Mouse (Mus musculus): ENCODE measurements around the gene Tcirg1. TPM values are rescaled to one million over a fixed set of nuclear protein-coding genes. Genes with fewer than 3 reads are reported as not detected.

Tcirg1 gene
- polyA plus RNA-seq, 1 experiment from 2014 or later = 56.8 TPM

DNA sequence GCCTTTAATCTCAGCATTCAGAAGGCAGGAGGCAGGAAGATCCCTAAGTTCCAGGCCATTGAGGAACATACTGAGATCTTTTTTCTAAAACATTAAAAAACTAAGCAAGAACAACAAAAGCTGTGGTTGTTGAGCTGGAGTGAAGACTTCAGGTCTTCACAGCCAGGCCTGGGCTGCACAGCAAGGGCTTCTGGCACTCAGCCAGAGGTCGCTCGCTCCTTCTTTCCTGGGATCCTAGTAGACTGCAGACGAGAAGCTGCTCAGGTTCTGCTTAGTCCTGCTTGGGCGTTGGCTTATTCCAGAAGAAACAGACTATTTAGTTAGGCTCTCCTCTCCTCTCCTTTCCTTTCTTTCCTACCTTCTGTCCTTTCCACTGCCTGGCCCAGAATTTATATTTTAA, 34.6 kb downstream of the Tcirg1 start:
- Histone ChIP-seq H3K4me3 (ENCODE audit: low read length) (no peak overlapping the region), H3K4me1 (replicated peaks; ENCODE audit: control insufficient read depth, insufficient read depth, low read length) (peaks cover 4% of the 10 kb centered on the region), H3K27me3 (ENCODE audit: control insufficient read depth, insufficient read depth, low read depth, low read length) (no peaks in the 10 kb centered on the region), H3K9ac (ENCODE audit: low read length) (no peak overlapping the region), H3K9me3 (ENCODE audit: control insufficient read depth, low read length) (no peaks in the 10 kb centered on the region), H3K27ac (ENCODE audit: low read length) (no peak overlapping the region), H3K36me3 (ENCODE audit: control insufficient read depth, insufficient read depth, low read length) (no peaks in the 10 kb centered on the region), H3K4me2 (ENCODE audit: low read depth, low read length) (no peak overlapping the region)
- 54% methylated on average over 4 of the region's 4 CpGs for whole genome bisulfite sequencing
- ATAC-seq (ENCODE audit: low read depth) = no peak; the same call in 1 of the 2 replicates

DNA sequence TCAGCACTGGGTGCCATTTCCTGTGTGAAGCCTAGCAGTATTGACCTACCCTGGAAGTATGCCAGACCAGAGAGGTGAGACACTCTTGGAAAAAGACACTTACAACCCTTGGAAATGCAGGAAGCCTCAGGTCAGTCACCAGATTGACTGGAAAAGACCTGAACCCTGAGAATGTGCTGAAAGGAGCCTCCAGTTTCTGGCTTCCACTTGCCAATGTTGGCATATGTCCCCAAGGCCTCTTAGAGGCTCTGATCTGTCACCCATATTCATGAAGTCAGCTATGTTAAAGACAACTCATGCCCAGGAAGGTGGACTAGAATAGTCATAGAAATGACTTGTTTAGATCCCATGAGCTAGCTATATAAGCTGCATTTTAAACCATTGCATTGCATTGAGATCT, 35.5 kb downstream of the Tcirg1 start:
- H3K4me2 ChIP-seq (ENCODE audit: low read depth, low read length) = no peak overlapping the region
- H3K36me3 ChIP-seq (ENCODE audit: control insufficient read depth, insufficient read depth, low read length) = 0 out of 2 replicates have a peak, but pooled peaks cover 2% of the 10 kb centered on the region
- no peaks in the 10 kb centered on the region for H3K9me3 ChIP-seq (ENCODE audit: control insufficient read depth, low read length)
- H3K4me3 ChIP-seq (ENCODE audit: low read length) = no peak overlapping the region
- ATAC-seq (ENCODE audit: low read depth) = no peak
- no peak overlapping the region for H3K27ac ChIP-seq (ENCODE audit: low read length)
- H3K27me3 ChIP-seq (ENCODE audit: control insufficient read depth, insufficient read depth, low read depth, low read length) = no peaks in the 10 kb centered on the region
- H3K4me1 ChIP-seq (replicated peaks; ENCODE audit: control insufficient read depth, insufficient read depth, low read length) = peaks cover 4% of the 10 kb centered on the region
- H3K9ac ChIP-seq (ENCODE audit: low read length) = no peak overlapping the region

DNA sequence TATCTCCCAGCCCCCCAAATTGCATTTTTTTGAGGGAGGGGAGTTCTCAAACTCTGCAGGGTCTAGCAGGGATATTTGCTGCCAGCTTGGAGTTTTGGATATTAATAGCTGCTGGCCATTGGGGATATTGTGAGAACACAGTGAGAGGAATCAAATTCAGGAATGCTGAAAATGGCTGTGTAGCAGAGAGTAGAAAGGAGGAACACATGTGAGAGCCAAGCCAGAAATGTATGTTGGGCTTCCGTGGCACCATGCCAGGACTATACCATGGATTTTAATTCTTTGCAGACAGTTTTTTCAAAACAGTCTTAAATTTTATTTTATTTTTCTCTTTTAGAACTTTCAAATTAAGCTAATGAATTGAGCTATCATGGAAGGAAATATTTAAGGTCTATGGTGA, 38.6 kb downstream of the Tcirg1 start:
- H3K4me1 ChIP-seq (replicated peaks; ENCODE audit: control insufficient read depth, insufficient read depth, low read length) = peaks cover 4% of the 10 kb centered on the region; the same call in 1 of the 2 replicates
- H3K4me3 ChIP-seq (ENCODE audit: low read length) = no peak overlapping the region
- ATAC-seq (ENCODE audit: low read depth) = no peak
- no peaks in the 10 kb centered on the region for H3K27me3 ChIP-seq (ENCODE audit: control insufficient read depth, insufficient read depth, low read depth, low read length)
- no peak overlapping the region for H3K27ac ChIP-seq (ENCODE audit: low read length)
- no peak overlapping the region for H3K4me2 ChIP-seq (ENCODE audit: low read depth, low read length)
- peaks cover 13% of the 10 kb centered on the region for H3K36me3 ChIP-seq (ENCODE audit: control insufficient read depth, insufficient read depth, low read length)
- H3K9ac ChIP-seq (ENCODE audit: low read length) = no peak overlapping the region
- WGBS = 53% methylated on average over 1 of the region's 1 CpGs
- H3K9me3 ChIP-seq (ENCODE audit: control insufficient read depth, low read length) = peaks cover 2% of the 10 kb centered on the region; the same call in 1 of the 2 replicates

DNA sequence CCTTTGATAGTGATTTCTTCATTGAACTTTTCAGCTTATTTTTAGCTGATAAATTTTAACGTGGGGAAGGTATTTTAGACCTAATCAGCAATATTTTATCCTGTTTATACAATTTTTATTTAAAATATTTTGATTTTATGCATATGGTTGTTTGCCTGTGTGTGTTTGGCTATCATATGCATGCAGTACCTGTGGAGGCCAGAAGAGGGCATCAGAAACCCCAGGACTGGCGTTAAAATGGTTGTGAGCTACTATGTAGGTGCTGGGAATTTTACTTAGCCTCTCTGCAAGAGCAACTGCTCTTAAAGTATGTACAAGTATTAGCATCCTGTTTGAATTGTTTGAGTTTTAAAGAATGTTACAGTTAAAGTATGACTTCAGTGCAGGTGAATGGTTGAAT, 42.0 kb downstream of the Tcirg1 start:
- Histone ChIP-seq H3K27me3 (ENCODE audit: control insufficient read depth, insufficient read depth, low read depth, low read length) (no peaks in the 10 kb centered on the region), H3K4me3 (ENCODE audit: low read length) (no peak overlapping the region), H3K9ac (ENCODE audit: low read length) (no peak overlapping the region), H3K4me1 (replicated peaks; ENCODE audit: control insufficient read depth, insufficient read depth, low read length) (no peaks in the 10 kb centered on the region; the same call in 1 of the 2 replicates), H3K36me3 (ENCODE audit: control insufficient read depth, insufficient read depth, low read length) (peaks cover 13% of the 10 kb centered on the region), H3K9me3 (ENCODE audit: control insufficient read depth, low read length) (peaks cover 2% of the 10 kb centered on the region; the same call in 1 of the 2 replicates), H3K4me2 (ENCODE audit: low read depth, low read length) (no peak overlapping the region), H3K27ac (ENCODE audit: low read length) (no peak overlapping the region)
- ATAC-seq (ENCODE audit: low read depth) = no peak
- 82% methylated on average over 2 of the region's 2 CpGs for WGBS

DNA sequence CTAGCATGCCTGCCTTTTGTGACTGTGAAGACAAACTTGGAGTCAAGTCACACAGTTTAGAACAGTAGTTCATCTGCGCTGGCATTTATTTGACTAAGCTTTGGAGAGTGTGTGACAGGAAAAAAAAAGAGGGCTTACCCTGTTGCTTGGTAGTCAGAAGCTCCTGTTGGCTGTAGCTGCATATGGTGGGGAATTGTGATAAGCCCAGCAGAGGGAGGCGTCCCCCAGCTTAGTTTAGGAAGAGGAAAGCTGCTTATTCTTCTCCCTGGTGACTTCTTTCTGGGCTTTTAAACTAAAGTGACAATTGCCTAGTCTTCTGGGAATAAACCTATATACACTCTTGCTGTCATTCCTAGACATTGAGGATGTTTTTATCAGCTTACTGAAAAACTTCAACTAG, 44.2 kb downstream of the Tcirg1 start:
- Histone ChIP-seq H3K36me3 (ENCODE audit: control insufficient read depth, insufficient read depth, low read length) (peaks cover 13% of the 10 kb centered on the region), H3K27me3 (ENCODE audit: control insufficient read depth, insufficient read depth, low read depth, low read length) (no peaks in the 10 kb centered on the region), H3K9ac (ENCODE audit: low read length) (no peak overlapping the region), H3K4me3 (ENCODE audit: low read length) (no peak overlapping the region), H3K4me2 (ENCODE audit: low read depth, low read length) (no peak overlapping the region), H3K27ac (ENCODE audit: low read length) (no peak overlapping the region), H3K4me1 (replicated peaks; ENCODE audit: control insufficient read depth, insufficient read depth, low read length) (no peaks in the 10 kb centered on the region), H3K9me3 (ENCODE audit: control insufficient read depth, low read length) (peaks cover 2% of the 10 kb centered on the region; the same call in 1 of the 2 replicates)
- ATAC-seq (ENCODE audit: low read depth) = no peak
- 59% methylated on average over 2 of the region's 2 CpGs for WGBS

DNA sequence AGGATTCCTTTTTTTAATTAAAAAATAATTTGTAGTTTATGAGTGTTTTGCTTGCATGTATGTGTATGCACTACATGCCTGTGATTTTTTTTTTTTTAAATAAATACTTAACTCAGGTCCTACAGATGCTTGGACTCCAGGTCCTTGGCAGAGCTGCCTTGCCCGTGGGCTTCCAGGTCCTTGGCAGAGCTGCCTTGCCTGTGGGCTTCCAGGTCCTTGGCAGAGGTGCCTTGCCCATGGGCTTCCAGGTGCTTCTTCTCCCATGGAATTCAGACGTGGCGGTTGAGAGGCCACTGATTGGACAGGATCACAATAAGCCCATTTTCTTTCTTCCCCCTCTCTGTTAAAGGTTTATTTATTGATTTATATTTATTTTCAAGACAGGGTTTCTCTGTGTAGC, 49.7 kb downstream of the Tcirg1 start:
- no peaks in the 10 kb centered on the region for H3K27me3 ChIP-seq (ENCODE audit: control insufficient read depth, insufficient read depth, low read depth, low read length)
- WGBS = 70% methylated on average over 3 of the region's 3 CpGs
- no peak overlapping the region for H3K4me2 ChIP-seq (ENCODE audit: low read depth, low read length)
- H3K27ac ChIP-seq (ENCODE audit: low read length) = no peak overlapping the region
- ATAC-seq (ENCODE audit: low read depth) = no peak
- no peak overlapping the region for H3K9ac ChIP-seq (ENCODE audit: low read length)
- no peaks in the 10 kb centered on the region for H3K9me3 ChIP-seq (ENCODE audit: control insufficient read depth, low read length)
- H3K4me3 ChIP-seq (ENCODE audit: low read length) = no peak overlapping the region
- H3K36me3 ChIP-seq (ENCODE audit: control insufficient read depth, insufficient read depth, low read length) = no peaks in the 10 kb centered on the region
- peaks cover 25% of the 10 kb centered on the region for H3K4me1 ChIP-seq (replicated peaks; ENCODE audit: control insufficient read depth, insufficient read depth, low read length)

DNA sequence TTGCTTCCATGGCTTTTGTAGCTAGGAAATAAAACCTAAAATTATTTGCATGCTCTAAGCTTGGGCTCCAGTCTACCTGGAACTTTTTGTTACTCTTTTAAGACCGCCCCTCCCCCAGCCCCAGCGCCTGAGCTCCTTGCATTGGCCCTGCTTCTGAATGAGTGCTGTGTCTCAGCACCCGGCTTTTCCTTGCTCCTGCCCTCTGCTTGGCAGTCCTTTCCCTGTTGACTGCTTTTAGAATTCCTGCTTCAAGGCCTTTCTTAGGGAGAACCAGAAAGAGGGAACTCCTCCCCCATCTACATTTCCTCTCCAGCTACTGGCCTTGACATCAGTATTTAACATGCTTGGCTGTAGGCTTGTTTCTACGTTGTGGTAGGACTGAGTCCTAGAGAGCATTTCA, 51.3 kb downstream of the Tcirg1 start:
- Histone ChIP-seq H3K27ac (ENCODE audit: low read length) (peak overlapping the region; percentile 37; the same call in 1 of the 2 replicates), H3K4me1 (replicated peaks; ENCODE audit: control insufficient read depth, insufficient read depth, low read length) (peaks cover 31% of the 10 kb centered on the region), H3K4me3 (ENCODE audit: low read length) (0 out of 2 replicates have a peak overlapping the region, but pooled peaks have one; percentile 7), H3K36me3 (ENCODE audit: control insufficient read depth, insufficient read depth, low read length) (no peaks in the 10 kb centered on the region), H3K27me3 (ENCODE audit: control insufficient read depth, insufficient read depth, low read depth, low read length) (no peaks in the 10 kb centered on the region), H3K9me3 (ENCODE audit: control insufficient read depth, low read length) (no peaks in the 10 kb centered on the region), H3K9ac (ENCODE audit: low read length) (no peak overlapping the region; the same call in 1 of the 2 replicates), H3K4me2 (ENCODE audit: low read depth, low read length) (peak overlapping the region; percentile 35)
- 15% methylated on average over 4 of the region's 4 CpGs for WGBS
- ATAC-seq (ENCODE audit: low read depth) = no peak

DNA sequence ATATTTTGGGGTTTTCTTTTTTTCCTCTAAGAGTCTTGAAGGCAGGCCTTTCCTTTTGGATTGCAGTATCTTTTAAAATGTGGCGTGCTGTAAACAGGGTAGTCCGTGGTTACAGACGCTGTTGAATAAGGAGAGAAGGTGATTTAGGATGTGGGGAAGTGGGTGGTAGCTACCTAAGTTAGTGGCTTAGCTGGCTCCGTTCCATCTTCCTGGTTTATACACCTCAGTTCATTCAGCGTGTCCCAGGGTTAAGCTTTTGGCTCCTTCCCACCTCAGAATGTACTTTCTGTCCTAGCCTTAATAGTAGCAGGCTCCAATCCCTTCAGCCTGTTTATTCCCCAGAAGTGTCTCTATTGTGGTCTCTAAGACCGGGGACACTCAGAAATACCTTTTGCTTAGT, 51.8 kb downstream of the Tcirg1 start:
- Histone ChIP-seq H3K4me3 (ENCODE audit: low read length) (peak overlapping the region; percentile 14; the same call in 1 of the 2 replicates), H3K9me3 (ENCODE audit: control insufficient read depth, low read length) (no peaks in the 10 kb centered on the region), H3K4me1 (replicated peaks; ENCODE audit: control insufficient read depth, insufficient read depth, low read length) (peaks cover 31% of the 10 kb centered on the region), H3K36me3 (ENCODE audit: control insufficient read depth, insufficient read depth, low read length) (no peaks in the 10 kb centered on the region), H3K27ac (ENCODE audit: low read length) (peak overlapping the region; percentile 37; the same call in 1 of the 2 replicates), H3K4me2 (ENCODE audit: low read depth, low read length) (peak overlapping the region; percentile 35), H3K27me3 (ENCODE audit: control insufficient read depth, insufficient read depth, low read depth, low read length) (no peaks in the 10 kb centered on the region), H3K9ac (ENCODE audit: low read length) (no peak overlapping the region)
- 45% methylated on average over 6 of the region's 6 CpGs for WGBS
- ATAC-seq (ENCODE audit: low read depth) = no peak

DNA sequence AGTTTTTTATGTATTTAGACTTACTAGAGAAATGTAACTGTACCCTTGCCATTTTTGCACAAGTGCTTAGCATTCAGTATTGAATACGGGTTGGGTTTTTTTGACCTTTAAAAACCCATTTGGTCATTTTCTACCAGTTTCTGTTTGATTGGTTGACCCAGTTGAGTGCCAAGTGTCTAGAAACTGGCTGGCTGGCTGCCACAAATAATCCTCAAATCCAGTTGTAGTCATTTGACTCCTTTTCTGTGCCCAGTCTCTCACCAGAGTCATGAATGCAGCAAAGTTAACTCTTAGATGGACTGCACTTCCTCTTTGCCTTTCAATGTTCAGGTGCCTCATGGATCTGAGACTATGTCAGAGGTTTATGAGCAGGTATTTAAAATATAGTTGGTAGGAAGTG, 53.0 kb downstream of the Tcirg1 start:
- Histone ChIP-seq H3K4me2 (ENCODE audit: low read depth, low read length) (peak overlapping the region; percentile 81), H3K27ac (ENCODE audit: low read length) (no peak overlapping the region), H3K27me3 (ENCODE audit: control insufficient read depth, insufficient read depth, low read depth, low read length) (no peaks in the 10 kb centered on the region), H3K4me3 (ENCODE audit: low read length) (no peak overlapping the region; the same call in none of the 2 replicates), H3K36me3 (ENCODE audit: control insufficient read depth, insufficient read depth, low read length) (no peaks in the 10 kb centered on the region), H3K9ac (ENCODE audit: low read length) (no peak overlapping the region), H3K4me1 (replicated peaks; ENCODE audit: control insufficient read depth, insufficient read depth, low read length) (peaks cover 31% of the 10 kb centered on the region), H3K9me3 (ENCODE audit: control insufficient read depth, low read length) (no peaks in the 10 kb centered on the region)
- 54% methylated on average over 1 of the region's 1 CpGs for WGBS
- ATAC-seq (ENCODE audit: low read depth) = no peak

DNA sequence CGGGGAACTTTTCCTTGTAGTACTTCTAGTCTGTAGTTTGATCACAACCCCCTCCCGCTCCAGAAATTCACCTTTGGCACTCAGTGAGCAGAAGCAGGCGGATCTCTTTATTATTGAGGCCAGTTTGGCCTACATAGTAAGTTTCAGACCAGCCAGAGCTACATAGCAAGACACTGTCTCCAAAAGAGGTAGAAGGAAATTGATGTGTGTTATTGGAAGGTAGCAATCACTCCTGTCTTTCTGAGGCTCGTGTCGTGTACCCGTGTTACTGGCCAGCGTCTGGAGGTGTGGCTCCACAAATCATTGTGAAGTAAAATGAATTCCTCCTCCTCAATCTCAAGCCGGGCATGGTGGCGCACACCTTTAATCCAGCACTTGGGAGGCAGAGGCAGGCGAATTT, 53.8 kb downstream of the Tcirg1 start:
- Histone ChIP-seq H3K9me3 (ENCODE audit: control insufficient read depth, low read length) (no peaks in the 10 kb centered on the region), H3K4me1 (replicated peaks; ENCODE audit: control insufficient read depth, insufficient read depth, low read length) (peaks cover 31% of the 10 kb centered on the region), H3K36me3 (ENCODE audit: control insufficient read depth, insufficient read depth, low read length) (no peaks in the 10 kb centered on the region), H3K4me3 (ENCODE audit: low read length) (peak overlapping the region; percentile 88), H3K4me2 (ENCODE audit: low read depth, low read length) (peak overlapping the region; percentile 81), H3K27ac (ENCODE audit: low read length) (no peak overlapping the region), H3K27me3 (ENCODE audit: control insufficient read depth, insufficient read depth, low read depth, low read length) (no peaks in the 10 kb centered on the region), H3K9ac (ENCODE audit: low read length) (no peak overlapping the region)
- no peak for ATAC-seq (ENCODE audit: low read depth)
- WGBS = 82% methylated on average over 10 of the region's 10 CpGs

Measured in lung, embryonic 16.5 days (tissue).